20 mouse cellular contexts compared by ENCODE assay signal in the genomic region with DNA sequence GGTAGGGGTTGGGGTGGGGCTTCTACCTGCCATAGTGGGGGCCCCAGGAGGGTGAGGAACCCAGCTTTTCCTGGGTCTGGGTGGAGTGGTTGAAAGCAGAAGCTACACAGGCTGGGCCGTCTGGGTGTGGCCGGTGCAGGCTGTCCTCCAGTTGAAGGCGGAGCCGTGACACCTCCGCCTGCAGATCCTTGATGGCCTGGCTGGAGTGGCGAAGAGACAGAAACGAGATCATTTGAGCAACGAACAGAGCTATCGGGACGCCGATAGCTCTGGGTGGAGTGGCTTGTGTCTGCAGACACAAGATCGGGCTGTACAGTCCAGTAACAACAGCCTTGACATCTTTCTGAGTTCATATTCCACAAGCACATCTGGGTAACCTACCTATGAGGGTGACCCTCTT. TPM values are rescaled to one million over a fixed set of nuclear protein-coding genes. Genes with fewer than 3 reads are reported as not detected.
DNase-seq lines count a peak whose midpoint lies in the region; ATAC-seq lines count a peak whose summit lies in the region.
"Had no signal": no experiment of that assay in that cellular context is flagged by ENCODE, and none has a peak within 500 bp of the region (broad histone marks: within the 10 kb centered on the region; RNA-seq: fewer than 3 reads in every experiment).

No protein-coding gene starts in this region.

- H3K4me1 ChIP-seq in erythroblast, embryonic 14.5 days (ENCODE audit: control insufficient read depth), result peaks cover 82% of the 10 kb centered on the region
- peaks cover 64% of the 10 kb centered on the region for H3K4me1 ChIP-seq in liver, embryonic 15.5 days (replicated peaks)
- no peaks in the 10 kb centered on the region for H3K4me1 ChIP-seq in stomach, embryonic 15.5 days
- H3K4me1 ChIP-seq in forebrain, embryonic 14.5 days (ENCODE audit: control insufficient read depth, insufficient read depth, low read length), result no peaks in the 10 kb centered on the region
- peaks cover 7% of the 10 kb centered on the region for H3K4me1 ChIP-seq in hindbrain, embryonic 12.5 days
- H3K4me1 ChIP-seq: embryonic facial prominence, embryonic 12.5 days; neural tube, embryonic 12.5 days had no signal

- peak; percentile 64 for DNase-seq in spleen, adult 12 weeks (ENCODE audit: low spot score)
- no peak for DNase-seq in spleen, adult 18-20 months
- DNase-seq in forebrain, embryonic 14.5 days (ENCODE audit: low spot score), result no peak
- DNase-seq: cerebellum, postnatal 25 days; gastrocnemius, postnatal 10 days; thymus, adult 2 months had no signal

- peak overlapping the region; percentile 63 for H3K4me2 ChIP-seq in liver, embryonic 15.5 days
- no peak overlapping the region for H3K4me2 ChIP-seq in stomach, embryonic 15.5 days
- no peak overlapping the region for H3K4me2 ChIP-seq in forebrain, embryonic 14.5 days (ENCODE audit: low read length)
- no peak overlapping the region for H3K4me2 ChIP-seq in hindbrain, embryonic 12.5 days (replicated peaks)
- H3K4me2 ChIP-seq: embryonic facial prominence, embryonic 12.5 days; heart, embryonic 11.5 days; hindbrain, embryonic 15.5 days; neural tube, embryonic 12.5 days had no signal

- H3K36me3 ChIP-seq in erythroblast, embryonic 14.5 days (ENCODE audit: control insufficient read depth), result peaks cover 91% of the 10 kb centered on the region
- peaks cover 67% of the 10 kb centered on the region for H3K36me3 ChIP-seq in liver, embryonic 15.5 days (replicated peaks)
- peaks cover 21% of the 10 kb centered on the region; the same call in 1 of the 2 replicates for H3K36me3 ChIP-seq in stomach, embryonic 15.5 days
- H3K36me3 ChIP-seq in forebrain, embryonic 14.5 days (ENCODE audit: control insufficient read depth, insufficient read depth, low read length), result peaks cover 96% of the 10 kb centered on the region
- peaks cover 79% of the 10 kb centered on the region for H3K36me3 ChIP-seq in hindbrain, embryonic 12.5 days

- no peaks in the 10 kb centered on the region for H3K27me3 ChIP-seq in erythroblast, embryonic 14.5 days (ENCODE audit: control insufficient read depth)
- H3K27me3 ChIP-seq in liver, embryonic 15.5 days, result no peaks in the 10 kb centered on the region
- no peaks in the 10 kb centered on the region for H3K27me3 ChIP-seq in stomach, embryonic 15.5 days (replicated peaks)
- no peaks in the 10 kb centered on the region for H3K27me3 ChIP-seq in forebrain, embryonic 14.5 days (replicated peaks; ENCODE audit: control insufficient read depth, insufficient read depth, low read length)
- H3K27me3 ChIP-seq in hindbrain, embryonic 12.5 days, result no peaks in the 10 kb centered on the region
- H3K27me3 ChIP-seq: embryonic facial prominence, embryonic 12.5 days; hindbrain, embryonic 15.5 days; neural tube, embryonic 12.5 days had no signal

- peak overlapping the region; percentile 43 for H3K9ac ChIP-seq in liver, embryonic 15.5 days
- H3K9ac ChIP-seq in stomach, embryonic 15.5 days, result no peak overlapping the region
- no peak overlapping the region for H3K9ac ChIP-seq in forebrain, embryonic 14.5 days (ENCODE audit: low read length)
- H3K9ac ChIP-seq in hindbrain, embryonic 12.5 days, result no peak overlapping the region
- H3K9ac ChIP-seq: embryonic facial prominence, embryonic 12.5 days; hindbrain, embryonic 15.5 days; neural tube, embryonic 12.5 days had no signal

- H3K9me3 ChIP-seq in erythroblast, embryonic 14.5 days (ENCODE audit: control insufficient read depth, low read length), result no peaks in the 10 kb centered on the region
- no peaks in the 10 kb centered on the region for H3K9me3 ChIP-seq in liver, embryonic 15.5 days (replicated peaks)
- no peaks in the 10 kb centered on the region for H3K9me3 ChIP-seq in stomach, embryonic 15.5 days
- H3K9me3 ChIP-seq in forebrain, embryonic 14.5 days (replicated peaks; ENCODE audit: control insufficient read depth, low read length), result no peaks in the 10 kb centered on the region
- no peaks in the 10 kb centered on the region for H3K9me3 ChIP-seq in hindbrain, embryonic 12.5 days (replicated peaks)
- H3K9me3 ChIP-seq: embryonic facial prominence, embryonic 12.5 days; hindbrain, embryonic 15.5 days; neural tube, embryonic 12.5 days had no signal

- 18% methylated on average over 12 of the region's 12 CpGs for WGBS in liver, embryonic 15.5 days (ENCODE audit: insufficient replicate concordance)
- WGBS in stomach, embryonic 15.5 days, result 74% methylated on average over 12 of the region's 12 CpGs
- 93% methylated on average over 12 of the region's 12 CpGs for WGBS in forebrain, embryonic 14.5 days
- WGBS in hindbrain, embryonic 12.5 days, result 90% methylated on average over 12 of the region's 12 CpGs

- H3K27ac ChIP-seq in liver, embryonic 15.5 days (replicated peaks), result peak overlapping the region; percentile 96
- no peak overlapping the region for H3K27ac ChIP-seq in stomach, embryonic 15.5 days
- H3K27ac ChIP-seq in forebrain, embryonic 14.5 days (ENCODE audit: low read depth, low read length), result no peak overlapping the region
- no peak overlapping the region for H3K27ac ChIP-seq in hindbrain, embryonic 12.5 days
- H3K27ac ChIP-seq: embryonic facial prominence, embryonic 12.5 days; hindbrain, embryonic 15.5 days; macrophage; neural tube, embryonic 12.5 days had no signal

- peak; percentile 91 for ATAC-seq in liver, embryonic 15.5 days (ENCODE audit: insufficient read depth)
- peak; percentile 82; the same call in 1 of the 2 replicates for ATAC-seq in stomach, embryonic 15.5 days (ENCODE audit: insufficient read depth, low FRiP score, low read depth)
- ATAC-seq in forebrain, embryonic 14.5 days, result no peak
- no peak for ATAC-seq in hindbrain, embryonic 12.5 days (ENCODE audit: low FRiP score)

- H3K4me3 ChIP-seq in erythroblast, embryonic 14.5 days (replicated peaks), result peak overlapping the region; percentile 37
- H3K4me3 ChIP-seq in liver, embryonic 15.5 days (replicated peaks), result peak overlapping the region; percentile 19; the same call in 1 of the 2 replicates
- H3K4me3 ChIP-seq in stomach, embryonic 15.5 days (replicated peaks), result no peak overlapping the region
- H3K4me3 ChIP-seq in forebrain, embryonic 14.5 days (ENCODE audit: low read depth, low read length), result no peak overlapping the region
- H3K4me3 ChIP-seq in hindbrain, embryonic 12.5 days, result no peak overlapping the region
- H3K4me3 ChIP-seq: embryonic facial prominence, embryonic 12.5 days; hindbrain, embryonic 15.5 days; neural tube, embryonic 12.5 days had no signal

RNA-seq across cellular contexts. Expression of a gene that starts 12.1 kb away (rescaled TPM):
- not detected in 2 replicates for polyA plus RNA-seq in erythroblast, embryonic 14.5 days (2012)
- polyA plus RNA-seq in liver, embryonic 15.5 days (2015; fragmentation: Nextera tagmentation; extraction: Ambion mirVana), result not detected in 2 replicates
- not detected in 2 replicates for polyA plus RNA-seq in stomach, embryonic 15.5 days (2015; fragmentation: Nextera tagmentation; extraction: Ambion mirVana)
- not detected in 2 replicates for polyA plus RNA-seq in forebrain, embryonic 14.5 days (2014; fragmentation: Nextera tagmentation; extraction: Ambion mirVana)
- not detected in 2 replicates for polyA plus RNA-seq in hindbrain, embryonic 12.5 days (2016; fragmentation: Nextera tagmentation; extraction: Ambion mirVana)
- polyA plus RNA-seq: embryonic facial prominence, embryonic 12.5 days; forebrain, embryonic 16.5 days; heart, embryonic 11.5 days; hindbrain, embryonic 15.5 days; kidney, embryonic 14.5 days; limb, embryonic 14.5 days; macrophage; midbrain, postnatal 0 days; neural tube, embryonic 12.5 days; small intestine, adult 2 months had no signal

RNA-seq across cellular contexts. Expression of a gene that starts 18.4 kb away (rescaled TPM):
- not detected in 2 replicates for polyA plus RNA-seq in erythroblast, embryonic 14.5 days (2012)
- not detected in 2 replicates for polyA plus RNA-seq in liver, embryonic 15.5 days (2015; fragmentation: Nextera tagmentation; extraction: Ambion mirVana)
- not detected in 2 replicates for polyA plus RNA-seq in stomach, embryonic 15.5 days (2015; fragmentation: Nextera tagmentation; extraction: Ambion mirVana)
- polyA plus RNA-seq in forebrain, embryonic 14.5 days (2014; fragmentation: Nextera tagmentation; extraction: Ambion mirVana), result not detected in 2 replicates
- not detected in 2 replicates for polyA plus RNA-seq in hindbrain, embryonic 12.5 days (2016; fragmentation: Nextera tagmentation; extraction: Ambion mirVana)
- polyA plus RNA-seq: embryonic facial prominence, embryonic 12.5 days; forebrain, embryonic 16.5 days; heart, embryonic 11.5 days; hindbrain, embryonic 15.5 days; kidney, embryonic 14.5 days; limb, embryonic 14.5 days; macrophage; midbrain, postnatal 0 days; neural tube, embryonic 12.5 days; small intestine, adult 2 months had no signal

RNA-seq across cellular contexts. Expression of a gene that starts 28.8 kb away (rescaled TPM):
- polyA plus RNA-seq in erythroblast, embryonic 14.5 days (2012), result 1.3 and 1.6 TPM in 2 replicates
- polyA plus RNA-seq in liver, embryonic 15.5 days (2015; fragmentation: Nextera tagmentation; extraction: Ambion mirVana), result 4.8 and 5.7 TPM in 2 replicates
- polyA plus RNA-seq in stomach, embryonic 15.5 days (2015; fragmentation: Nextera tagmentation; extraction: Ambion mirVana), result 6.7 and 7.0 TPM in 2 replicates
- polyA plus RNA-seq in forebrain, embryonic 14.5 days (2014; fragmentation: Nextera tagmentation; extraction: Ambion mirVana), result 5.7 and 8.5 TPM in 2 replicates
- 10.4 and 10.9 TPM in 2 replicates for polyA plus RNA-seq in hindbrain, embryonic 12.5 days (2016; fragmentation: Nextera tagmentation; extraction: Ambion mirVana)

RNA-seq across cellular contexts. Expression of a gene that starts 30.0 kb away (rescaled TPM):
- not detected in 2 replicates for polyA plus RNA-seq in erythroblast, embryonic 14.5 days (2012)
- 0.50 and 0.77 TPM in 2 replicates for polyA plus RNA-seq in liver, embryonic 15.5 days (2015; fragmentation: Nextera tagmentation; extraction: Ambion mirVana)
- polyA plus RNA-seq in stomach, embryonic 15.5 days (2015; fragmentation: Nextera tagmentation; extraction: Ambion mirVana), result 0.18 TPM in 1 of 2 replicates, not detected in the other
- not detected in 2 replicates for polyA plus RNA-seq in forebrain, embryonic 14.5 days (2014; fragmentation: Nextera tagmentation; extraction: Ambion mirVana)
- not detected in 2 replicates for polyA plus RNA-seq in hindbrain, embryonic 12.5 days (2016; fragmentation: Nextera tagmentation; extraction: Ambion mirVana)
- polyA plus RNA-seq: embryonic facial prominence, embryonic 12.5 days; forebrain, embryonic 16.5 days; heart, embryonic 11.5 days; hindbrain, embryonic 15.5 days; kidney, embryonic 14.5 days; midbrain, postnatal 0 days; neural tube, embryonic 12.5 days; small intestine, adult 2 months had no signal

Comparison
In these comparisons a context has a peak if more than half of its experiments do, and no peak if none do; other contexts are left out.
1. H3K4me3 ChIP-seq: peak in erythroblast, embryonic 14.5 days (single experiment) and liver, embryonic 15.5 days (single experiment); none in stomach, embryonic 15.5 days (single experiment), forebrain, embryonic 14.5 days (single experiment) and hindbrain, embryonic 12.5 days (single experiment).
2. ATAC-seq: peak in liver, embryonic 15.5 days (single experiment) and stomach, embryonic 15.5 days (single experiment); none in forebrain, embryonic 14.5 days (single experiment) and hindbrain, embryonic 12.5 days (single experiment).